Mouse (Mus musculus) B cell, adult 2 months (primary cell): ENCODE results near the gene Fxyd3.

Experiments used
- DNase-seq, 2 experiments: peaks; one replicate each; pipeline ENCODE4 v3.0.0; 2022

The Fxyd3 gene

DNA sequence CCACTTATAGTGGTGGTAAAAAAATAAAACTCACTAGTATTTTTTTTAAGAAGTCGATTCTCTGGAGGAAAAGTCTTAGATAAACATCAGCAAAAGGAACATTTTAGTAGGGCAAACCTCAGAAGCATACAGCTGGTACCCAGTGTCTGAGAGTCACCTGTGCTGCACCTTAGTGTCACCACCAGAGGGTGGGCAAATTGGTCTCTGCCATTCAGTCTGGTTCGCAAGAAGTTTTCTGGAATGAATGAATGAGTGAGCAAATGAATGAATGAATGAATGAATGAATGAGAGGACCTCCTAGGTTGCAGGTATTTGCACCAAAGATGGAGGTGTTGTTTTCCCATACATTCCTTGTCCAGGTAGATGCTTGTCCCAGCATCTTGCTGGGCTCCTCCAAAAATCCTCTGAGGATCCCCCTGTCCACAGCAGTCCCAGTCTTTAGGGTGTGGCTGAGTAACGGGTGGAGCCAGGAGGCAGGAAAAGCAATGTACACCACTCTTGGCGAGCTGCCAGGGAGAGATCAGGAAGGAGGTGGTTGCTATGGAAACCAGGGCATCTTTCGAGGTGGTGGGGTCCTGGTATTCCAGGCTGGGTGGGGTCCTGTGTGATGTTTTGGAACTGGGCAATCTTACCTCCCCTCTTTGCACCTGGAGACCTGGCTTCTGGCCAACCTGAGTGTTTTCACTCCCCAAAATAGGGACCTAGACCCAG, 27.2 kb downstream of the Fxyd3 start:
- no peak for DNase-seq

DNA sequence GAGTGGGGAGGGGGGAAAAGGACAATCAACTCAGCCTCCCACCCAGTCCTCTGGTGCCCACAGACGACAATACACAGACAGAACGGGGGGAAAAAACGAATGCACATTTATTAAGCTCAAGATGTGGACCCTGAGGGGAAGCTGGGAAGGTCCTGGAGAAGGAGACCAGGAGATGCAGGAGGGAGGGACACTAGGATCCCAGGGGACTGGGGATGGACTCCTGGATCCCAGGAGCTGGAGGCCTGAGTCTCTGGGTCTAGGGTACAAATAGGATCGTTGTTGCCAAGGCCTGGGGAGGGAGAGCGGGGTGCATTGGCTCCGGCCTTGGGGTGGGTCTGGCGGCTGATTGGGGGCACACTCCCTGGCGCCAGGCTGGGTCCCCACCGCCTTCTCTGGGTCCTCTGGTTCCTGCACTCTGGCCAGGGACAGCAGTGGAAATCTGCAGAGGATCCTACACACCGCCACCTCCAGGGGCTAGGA, 34.0 kb downstream of the Fxyd3 start, which contains the start of gene Fxyd5:
TSS of gene Fxyd5 (minus strand) at position 51 of the 480 bp plus-strand sequence.
- no peak for DNase-seq

- DNase-seq, result peak; percentile 69 to 70
Measured at GRCm38 (mm10) chr7:31041662-31042315, 34.7 kb downstream of the Fxyd3 start.

DNA sequence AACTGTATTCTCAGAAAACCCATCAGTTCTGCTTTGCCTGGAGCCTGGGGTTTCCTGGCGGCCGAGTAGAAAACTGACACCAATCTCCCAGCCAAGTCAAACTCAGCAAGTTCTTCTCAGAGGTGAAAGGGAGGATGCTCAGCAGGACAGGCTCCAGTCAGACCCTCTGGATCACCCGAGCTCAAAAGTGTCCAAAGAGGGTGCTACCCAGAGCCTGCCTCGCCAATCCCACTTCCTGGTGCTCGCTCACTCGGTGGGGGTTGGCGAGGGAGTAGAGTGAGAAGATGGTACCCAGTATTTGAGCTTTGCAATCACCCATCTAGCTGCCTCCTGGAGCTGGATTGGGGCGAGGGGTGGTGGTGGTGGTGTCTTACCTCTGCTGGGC, 35.5 kb downstream of the Fxyd3 start:
- DNase-seq, result no peak

- no peak for DNase-seq
Measured at GRCm38 (mm10) chr7:31040281-31041022, 36.1 kb downstream of the Fxyd3 start.

DNA sequence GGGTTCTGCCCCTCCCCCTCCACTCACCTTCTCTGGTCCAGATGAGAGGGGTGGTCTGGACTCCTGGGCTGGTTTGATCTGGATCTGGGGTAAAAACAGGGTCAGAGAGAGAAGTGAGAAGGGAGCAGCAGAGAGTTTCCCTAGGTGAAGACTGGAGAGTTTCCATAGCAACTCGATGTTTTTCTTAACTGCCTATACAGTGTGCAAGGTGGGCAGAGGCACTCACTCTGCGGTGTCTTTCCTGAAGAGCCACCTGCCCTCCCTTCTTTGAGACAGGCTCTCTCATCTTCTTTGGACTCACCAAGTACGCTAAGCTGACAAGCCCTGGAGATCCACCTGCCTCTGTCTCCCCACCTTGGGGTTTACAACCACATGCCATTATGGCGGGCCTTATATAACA, 37.5 kb downstream of the Fxyd3 start:
- DNase-seq, result no peak

DNA sequence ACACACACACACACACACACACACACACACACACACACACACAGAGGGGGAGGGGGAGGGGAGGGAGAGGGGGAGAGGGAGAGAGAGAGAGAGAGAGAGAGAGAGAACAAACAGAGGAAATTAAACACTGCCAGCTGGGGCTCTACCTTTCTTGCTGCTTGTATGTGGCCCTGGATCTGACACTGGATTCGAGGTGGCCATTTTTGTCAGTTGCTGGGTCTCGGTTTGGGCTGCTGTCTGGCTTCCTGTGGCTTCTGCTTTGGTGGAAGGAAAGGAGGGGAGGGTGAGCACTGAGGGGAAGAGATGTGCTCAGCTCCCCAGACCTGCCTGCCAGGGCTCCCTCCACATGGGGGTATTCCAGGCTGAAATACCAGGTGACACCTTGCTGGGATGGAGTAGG, 38.8 kb downstream of the Fxyd3 start:
- DNase-seq, result no peak

DNA sequence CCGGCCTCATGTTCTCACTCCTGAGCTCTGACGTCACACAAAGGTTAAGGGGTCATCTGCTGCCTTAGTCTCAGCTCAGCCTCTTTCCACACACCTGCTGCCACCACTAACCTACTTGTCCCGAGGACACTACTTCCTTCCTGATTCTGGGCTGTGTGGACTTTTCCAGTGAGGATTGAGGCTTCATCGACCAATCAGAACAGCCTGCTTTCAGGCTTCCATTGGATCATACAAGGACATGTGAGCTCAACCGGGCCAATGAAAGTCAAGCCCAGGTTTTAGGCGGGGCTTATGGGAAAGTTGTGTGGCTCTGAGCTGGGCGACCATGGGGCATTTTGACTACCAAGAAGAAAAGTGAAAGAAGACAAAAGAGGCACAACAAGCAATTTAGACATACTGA, 39.6 kb downstream of the Fxyd3 start:
- no peak for DNase-seq

DNA sequence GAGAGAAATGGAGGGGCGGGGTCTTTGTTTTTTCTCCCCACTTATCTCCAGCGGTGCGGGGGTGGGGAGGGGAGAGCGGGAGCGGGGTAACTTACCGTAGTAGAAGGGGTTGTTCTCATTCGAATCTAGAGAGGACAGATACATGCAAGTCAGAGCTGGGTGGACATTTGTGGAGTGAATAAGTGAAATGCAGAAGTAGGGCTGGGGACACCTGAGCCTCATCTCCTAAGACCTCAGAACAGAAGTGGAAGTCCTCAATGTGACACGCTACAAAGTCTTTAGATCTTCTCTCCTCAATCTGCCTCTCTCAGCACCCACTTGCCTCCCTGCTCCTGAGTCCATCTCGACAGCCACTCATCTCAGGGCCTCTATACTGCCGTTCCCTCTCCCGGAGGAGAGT, 41.2 kb downstream of the Fxyd3 start:
- DNase-seq, result no peak

GRCm38 (mm10) chr7:31034789-31035188, 41.7 kb downstream of the Fxyd3 start:
- DNase-seq, result peak; percentile 62 to 63

DNA sequence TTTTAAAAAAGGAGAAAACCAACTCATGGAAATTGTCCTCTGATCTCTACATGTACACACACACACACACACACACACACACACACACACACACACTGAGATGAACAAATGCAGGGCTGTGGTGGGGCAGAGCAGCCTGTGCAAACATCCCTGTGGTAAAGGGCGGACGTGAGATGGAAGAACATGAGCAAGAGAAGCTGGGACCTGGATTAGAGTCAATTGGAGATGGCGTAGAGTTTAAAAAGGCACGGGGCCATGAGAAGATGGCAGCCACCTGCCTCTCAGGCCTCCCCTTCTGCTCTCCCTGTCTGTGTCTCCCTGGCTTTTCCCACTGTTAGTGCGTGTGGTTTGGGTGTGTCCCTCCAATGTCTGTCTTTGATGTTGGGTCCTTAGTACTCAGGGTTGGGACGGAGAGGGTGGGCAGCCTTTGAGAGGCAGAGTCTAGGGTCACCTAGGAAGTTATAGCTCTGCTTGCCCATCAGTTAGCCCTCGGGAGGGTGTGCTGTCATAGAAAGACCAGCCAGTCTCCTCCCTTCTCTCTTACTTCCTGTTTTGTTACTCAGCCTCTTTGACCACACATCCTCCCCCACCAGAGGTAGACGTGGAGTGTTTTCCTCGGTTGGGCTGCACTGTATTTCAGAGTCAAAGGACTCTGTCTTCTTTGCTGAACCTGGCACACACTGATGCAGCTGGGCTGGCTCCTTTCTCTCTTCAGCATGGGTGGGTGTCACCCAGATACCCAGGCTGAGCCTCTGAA, 42.9 kb downstream of the Fxyd3 start:
- peak; percentile 63 to 71 for DNase-seq

GRCm38 (mm10) chr7:31031731-31032130, 44.8 kb downstream of the Fxyd3 start:
- no peak for DNase-seq

DNA sequence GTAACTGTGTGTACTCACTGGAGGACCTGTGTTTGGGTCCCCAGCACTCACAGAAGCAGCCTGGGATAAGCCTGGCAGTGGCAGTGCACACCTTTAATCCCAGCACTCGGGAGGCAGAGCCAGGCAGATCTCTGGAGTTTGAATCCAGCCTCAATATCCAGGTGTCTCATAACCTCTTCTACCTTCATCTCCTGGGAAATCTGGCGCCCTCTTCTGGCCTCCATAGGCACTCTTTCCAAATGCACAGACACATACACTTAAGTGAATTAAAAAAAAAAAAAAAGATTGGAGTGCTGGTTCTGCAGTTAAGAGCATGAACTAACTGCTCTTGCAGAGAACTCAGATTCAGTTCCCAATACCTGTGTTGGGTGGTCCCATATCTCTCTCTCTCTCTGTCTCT, 45.8 kb downstream of the Fxyd3 start:
- DNase-seq, result no peak

GRCm38 (mm10) chr7:31028609-31029008, 47.9 kb downstream of the Fxyd3 start:
- DNase-seq, result no peak
